Mouse (Mus musculus) stomach, embryonic 14.5 days (tissue): ENCODE measurements around the gene Cyp2c40. TPM values are rescaled to one million over a fixed set of nuclear protein-coding genes. Genes with fewer than 3 reads are reported as not detected.
"Not testable (repeated sequence)": the region's sequence is repeated elsewhere in the genome, so short reads cannot be mapped to it uniquely, and the experiment has no call there.

ENCODE experiments used
- ATAC-seq: fragments of 200-750 bp; cut with Nextera tagmentation; 2 replicates; pipeline ENCODE4 v1.8.0; 2017; ENCODE audit warnings: low read depth, moderate TSS enrichment; ENCODE audit not compliant: insufficient number of reproducible peaks, insufficient read depth, low FRiP score
- H3K27ac ChIP-seq: fragments of 300-500 bp; sonication (generic); 2 replicates; pipeline ENCODE4 v1.5.1; 2014; ENCODE audit warnings: mild to moderate bottlenecking, low read length, moderate library complexity, mixed read lengths
- H3K27me3 ChIP-seq: fragments of 300-500 bp; sonication (generic); 2 replicates; pipeline ENCODE4 v1.6.1; 2014; ENCODE audit warnings: low read length, control low read depth, mixed read lengths; ENCODE audit not compliant: control insufficient read depth, insufficient read depth
- H3K36me3 ChIP-seq: fragments of 300-500 bp; sonication (generic); 2 replicates; pipeline ENCODE4 v1.6.1; 2014; ENCODE audit warnings: mild to moderate bottlenecking, control low read depth, low read length, moderate library complexity, mixed read lengths; ENCODE audit not compliant: control insufficient read depth, insufficient read depth
- H3K4me1 ChIP-seq: fragments of 300-500 bp; sonication (generic); 2 replicates; pipeline ENCODE4 v1.6.1; 2014; ENCODE audit warnings: low read length, control low read depth, mixed read lengths; ENCODE audit not compliant: control insufficient read depth, insufficient read depth
- H3K4me2 ChIP-seq: fragments of 300-500 bp; sonication (generic); replicated peaks from 2 replicates; pipeline ENCODE4 v1.6.1; 2014; ENCODE audit warnings: low read depth, low read length, control low read depth
- H3K4me3 ChIP-seq: fragments of 300-500 bp; sonication (generic); 2 replicates; pipeline ENCODE4 v1.5.1; 2014; ENCODE audit warnings: low read depth, low read length, control low read depth
- H3K9ac ChIP-seq: fragments of 300-500 bp; sonication (generic); replicated peaks from 2 replicates; pipeline ENCODE4 v1.6.1; 2014; ENCODE audit warnings: low read depth, mild to moderate bottlenecking, control low read depth, low read length, moderate library complexity, mixed read lengths
- H3K9me3 ChIP-seq: fragments of 300-500 bp; sonication (generic); 2 replicates; pipeline ENCODE4 v1.6.1; 2016; ENCODE audit warnings: low read depth, low read length, control low read depth; ENCODE audit not compliant: control insufficient read depth
- WGBS: fragments of 180-500 bp; shearing (Covaris S2); extraction: QIAGEN DNeasy Blood & Tissue Kit; methylation state at CpG from one replicate; pipeline ENCODE4 v1.1.7; 2014; 5-methylcytosine and 5-hydroxymethylcytosine counted together
- polyA plus RNA-seq: library from polyadenylated mRNA; unstranded; fragments of >200 nt; fragmentation: Nextera tagmentation; extraction: Ambion mirVana; gene quantifications from 2 replicates; pipeline ENCODE4 v1.2.1, GENCODE M21; 2014

Cyp2c40 gene
- not detected in 2 replicates for polyA plus RNA-seq

DNA sequence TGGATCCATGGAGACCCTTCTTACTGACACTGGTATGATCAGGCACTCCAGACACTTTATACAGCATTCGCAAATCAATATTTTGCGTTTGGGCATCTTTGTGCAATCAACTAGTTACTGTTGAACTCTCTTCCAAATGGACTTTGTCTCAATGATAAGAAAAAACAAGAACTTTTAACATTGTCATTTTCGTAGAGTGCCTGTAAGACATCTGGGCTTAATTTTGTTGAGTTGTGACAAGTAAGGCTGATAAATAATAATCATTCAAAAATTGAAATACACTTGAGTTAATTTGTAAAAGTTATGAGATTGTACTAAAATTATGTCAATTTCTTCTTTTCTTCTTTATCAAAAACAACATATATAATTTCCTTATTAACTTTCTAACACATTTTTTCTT lies at the start of gene Cyp2c40:
TSS of gene Cyp2c40 (minus strand) at position 101 of the 400 bp plus-strand sequence.
- H3K27me3 ChIP-seq, H3K9ac ChIP-seq, H3K4me3 ChIP-seq, H3K4me1 ChIP-seq, H3K4me2 ChIP-seq, ATAC-seq, H3K9me3 ChIP-seq, H3K27ac ChIP-seq, H3K36me3 ChIP-seq: not testable (repeated sequence)
- 85% methylated on average over 3 of the region's 3 CpGs for WGBS

- H3K4me1 ChIP-seq, ATAC-seq, H3K4me3 ChIP-seq, H3K36me3 ChIP-seq, H3K9ac ChIP-seq, H3K4me2 ChIP-seq, H3K27me3 ChIP-seq, H3K27ac ChIP-seq, H3K9me3 ChIP-seq: not testable (repeated sequence)
- 75% methylated on average over 2 of the region's 2 CpGs for WGBS
Observed at GRCm38 (mm10) chr19:39820931-39821330, 8.3 kb upstream of the Cyp2c40 start.

DNA sequence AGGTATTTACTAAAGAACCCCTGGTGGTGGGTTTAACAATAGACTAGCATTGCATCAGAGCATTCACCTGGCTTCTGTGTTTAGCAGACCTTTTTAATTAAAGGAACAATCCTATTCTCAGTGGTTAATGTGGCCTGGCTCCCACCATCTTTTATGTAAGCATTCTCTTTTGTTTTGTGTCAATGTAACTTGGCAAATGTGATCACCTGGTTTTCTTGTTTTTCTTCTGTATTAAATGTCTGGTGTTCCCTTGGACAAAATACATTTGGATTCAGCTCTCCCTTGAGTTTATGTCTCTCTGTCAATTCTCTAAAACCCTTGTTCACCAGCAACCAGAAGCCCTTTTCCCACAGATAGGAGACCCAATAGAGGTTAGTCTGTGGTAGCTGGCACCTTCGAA lies 3.8 kb upstream of the Cyp2c40 start:
- not testable (repeated sequence) for ATAC-seq, H3K9ac ChIP-seq, H3K4me1 ChIP-seq, H3K9me3 ChIP-seq, H3K36me3 ChIP-seq, H3K27ac ChIP-seq, H3K4me2 ChIP-seq, H3K4me3 ChIP-seq, H3K27me3 ChIP-seq
- 82% methylated on average over 1 of the region's 1 CpGs for WGBS

GRCm38 (mm10) chr19:39815991-39816390 lies 3.4 kb upstream of the Cyp2c40 start:
- not testable (repeated sequence) for H3K4me3 ChIP-seq, H3K4me1 ChIP-seq, H3K36me3 ChIP-seq, H3K9me3 ChIP-seq, H3K27me3 ChIP-seq, H3K9ac ChIP-seq, H3K4me2 ChIP-seq, ATAC-seq, H3K27ac ChIP-seq
- WGBS: 80% methylated on average over 4 of the region's 4 CpGs

GRCm38 (mm10) chr19:39785458-39785857 lies 27.2 kb downstream of the Cyp2c40 start:
- H3K27ac ChIP-seq, H3K27me3 ChIP-seq, H3K4me3 ChIP-seq, H3K36me3 ChIP-seq, ATAC-seq, H3K9ac ChIP-seq, H3K9me3 ChIP-seq, H3K4me1 ChIP-seq, H3K4me2 ChIP-seq: not testable (repeated sequence)
- 76% methylated on average over 2 of the region's 2 CpGs for WGBS

- no peak overlapping the region for H3K4me2 ChIP-seq
- no peak overlapping the region for H3K4me3 ChIP-seq
- no peak for ATAC-seq
- no peaks in the 10 kb centered on the region for H3K4me1 ChIP-seq
- H3K27me3 ChIP-seq: no peaks in the 10 kb centered on the region
- WGBS: 48% methylated on average over 1 of the region's 1 CpGs
- no peak overlapping the region for H3K9ac ChIP-seq
- H3K27ac ChIP-seq: no peak overlapping the region
- 0 out of 2 replicates have a peak, but pooled peaks cover 2% of the 10 kb centered on the region for H3K9me3 ChIP-seq
- no peaks in the 10 kb centered on the region for H3K36me3 ChIP-seq
Observed at GRCm38 (mm10) chr19:39745357-39745756, 67.3 kb downstream of the Cyp2c40 start.

- WGBS: 84% methylated on average over 1 of the region's 1 CpGs
Observed at GRCm38 (mm10) chr19:39744361-39744760, 68.3 kb downstream of the Cyp2c40 start.

DNA sequence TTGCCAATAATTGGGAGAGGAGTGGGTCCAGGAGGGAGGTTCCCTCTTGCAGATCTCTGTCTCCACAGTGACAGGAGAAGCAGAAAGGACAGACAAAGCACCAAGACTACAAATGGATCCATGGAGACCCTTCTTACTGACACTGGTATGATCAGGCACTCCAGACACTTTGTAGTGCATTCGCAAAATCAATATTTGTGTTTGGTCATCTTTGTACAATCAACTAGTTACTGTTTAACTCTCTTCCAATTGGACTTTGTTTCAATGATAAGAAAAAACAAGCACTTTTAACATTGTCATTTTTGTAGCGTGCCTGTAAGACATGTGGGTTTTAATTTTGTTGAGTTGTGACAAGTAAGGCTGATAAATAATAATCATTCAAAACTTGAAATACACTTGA lies 71.7 kb downstream of the Cyp2c40 start, which contains the start of gene Cyp2c68:
TSS of gene Cyp2c68 (minus strand) at position 135 of the 400 bp plus-strand sequence.
- no peak within 1 kb of the TSS for H3K27ac ChIP-seq
- H3K9ac ChIP-seq: no peak within 1 kb of the TSS
- H3K4me3 ChIP-seq: no peak within 1 kb of the TSS
- H3K27me3 ChIP-seq: no peaks in the 10 kb centered on the region
- ATAC-seq: no peak
- WGBS: 68% methylated on average over 2 of the region's 2 CpGs
- no peak within 1 kb of the TSS for H3K4me2 ChIP-seq
- 0 out of 2 replicates have a peak, but pooled peaks cover 2% of the 10 kb centered on the region for H3K9me3 ChIP-seq
- H3K4me1 ChIP-seq: no peaks in the 10 kb centered on the region
- no peaks in the 10 kb centered on the region for H3K36me3 ChIP-seq

More at GRCm38 (mm10) chr19:39744361-39744760, 68.3 kb downstream of the Cyp2c40 start:
- not testable (repeated sequence) for H3K36me3 ChIP-seq, H3K4me3 ChIP-seq, ATAC-seq, H3K27ac ChIP-seq, H3K4me1 ChIP-seq, H3K9ac ChIP-seq, H3K9me3 ChIP-seq, H3K27me3 ChIP-seq, H3K4me2 ChIP-seq
